Mouse (Mus musculus) adrenal gland, adult 8-10 months (tissue): ENCODE measurements around the gene Tmem63c. TPM values are rescaled to one million over a fixed set of nuclear protein-coding genes. Genes with fewer than 3 reads are reported as not detected.
A peak's percentile ranks its signal among the peaks of the same experiment; 100 is the strongest.

Experiments used
- DNase-seq: peaks from one replicate; pipeline ENCODE4 v3.0.0; 2022
- total RNA-seq, 4 experiments: library from RNA; stranded (reverse); gene quantifications; 2 replicates each; pipeline ENCODE4 v1.2.4; 2022

Gene Tmem63c
- total RNA-seq, 4 experiments from 2014 or later: 2.3 to 4.8 (median 3.1) TPM

DNA sequence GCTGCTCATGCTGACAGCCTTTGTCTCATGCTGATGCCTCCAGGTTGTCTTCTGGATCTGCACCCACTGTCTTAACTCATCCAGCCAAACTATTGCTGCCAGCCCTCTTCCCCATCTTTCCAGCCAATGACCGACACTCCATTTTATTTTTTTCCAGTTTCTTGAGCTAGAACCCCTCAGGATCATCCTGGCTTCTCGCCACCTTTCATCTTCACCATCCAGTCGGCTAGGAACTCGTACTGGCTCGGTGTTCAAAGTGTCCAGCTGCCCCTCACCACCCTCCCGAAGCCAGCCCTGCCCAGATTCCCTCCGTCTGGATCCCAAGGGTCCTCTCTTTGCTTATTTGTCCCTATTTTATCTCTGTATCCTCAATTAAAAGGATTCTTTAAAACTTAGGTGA lies 33.7 kb downstream of the Tmem63c start:
- DNase-seq: no peak

DNA sequence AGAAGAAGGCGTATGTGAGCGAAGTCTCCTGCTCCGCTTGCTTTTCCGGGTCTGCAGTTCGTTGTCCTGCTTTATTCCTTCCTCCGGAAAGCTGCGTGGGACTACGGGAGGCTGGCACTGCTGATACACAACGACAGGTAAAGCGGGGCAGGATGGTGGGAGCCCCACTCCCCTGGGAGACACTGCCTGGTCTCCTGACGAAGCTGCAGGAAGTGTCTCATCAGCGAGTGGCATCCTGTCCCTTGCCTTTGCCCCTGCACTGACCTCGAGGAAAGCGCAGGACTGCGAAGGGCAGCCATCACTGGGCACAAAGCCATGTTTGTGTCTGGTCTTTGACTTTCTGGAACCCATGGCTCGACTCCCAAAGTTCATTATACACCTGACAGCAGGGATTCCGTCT lies 35.9 kb downstream of the Tmem63c start:
- peak; percentile 7 for DNase-seq

DNA sequence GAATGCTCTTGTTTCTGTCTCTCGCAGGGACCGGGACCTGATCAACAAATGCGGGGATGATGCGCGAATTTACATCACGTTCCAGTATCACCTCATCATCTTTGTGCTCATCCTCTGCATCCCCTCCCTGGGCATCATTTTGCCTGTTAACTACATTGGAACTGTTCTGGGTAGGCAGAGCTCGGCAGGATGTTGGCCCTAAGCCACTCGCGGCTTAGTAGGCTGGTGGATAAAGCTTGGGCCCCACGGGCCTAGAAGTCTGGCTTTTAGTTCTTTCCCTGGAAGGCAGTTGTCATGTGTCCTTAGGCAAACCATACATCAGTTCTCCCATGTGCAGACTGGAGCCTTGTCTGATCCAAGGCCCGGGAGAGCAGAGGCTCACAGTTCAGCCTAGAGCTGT lies 44.3 kb downstream of the Tmem63c start:
- no peak for DNase-seq

DNA sequence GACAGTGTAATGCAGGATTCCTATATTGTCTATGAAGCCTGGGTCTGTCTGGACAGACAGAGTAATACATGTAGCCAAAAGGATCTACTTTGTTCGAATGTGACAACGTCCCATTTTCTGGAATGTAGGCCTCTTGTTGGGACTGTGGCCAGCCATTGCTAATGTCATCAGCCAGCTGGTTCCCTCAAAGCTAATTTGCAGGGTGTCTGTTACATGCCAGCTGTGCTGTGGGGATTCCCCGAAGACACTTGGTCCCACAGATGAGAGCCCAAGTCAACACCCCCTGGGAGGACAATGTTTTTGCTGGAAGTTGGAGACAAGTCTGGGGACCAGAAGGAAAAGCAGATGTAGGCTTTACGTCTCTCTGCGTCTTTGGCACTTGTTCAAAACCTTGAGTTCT lies 45.3 kb downstream of the Tmem63c start:
- DNase-seq: no peak

DNA sequence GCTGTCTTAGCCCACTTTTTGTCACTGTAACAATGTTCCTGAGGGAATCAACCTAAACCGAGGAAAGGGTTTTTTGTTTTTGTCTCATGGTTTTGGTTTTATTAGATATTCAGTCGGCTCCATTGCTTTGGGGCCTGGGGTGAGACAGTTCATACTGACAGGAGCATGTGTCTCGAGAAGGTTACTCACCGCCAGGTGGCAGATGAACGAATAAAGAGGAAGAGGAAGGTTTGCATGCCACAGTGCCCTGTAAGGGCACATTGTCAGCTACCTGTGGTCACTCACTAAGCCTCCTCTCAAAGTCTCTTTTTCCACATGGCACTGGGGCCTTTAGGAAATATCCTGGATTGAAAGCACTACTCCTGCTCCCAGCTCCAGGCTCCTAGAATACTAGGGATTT lies 49.4 kb downstream of the Tmem63c start:
- DNase-seq: no peak

DNA sequence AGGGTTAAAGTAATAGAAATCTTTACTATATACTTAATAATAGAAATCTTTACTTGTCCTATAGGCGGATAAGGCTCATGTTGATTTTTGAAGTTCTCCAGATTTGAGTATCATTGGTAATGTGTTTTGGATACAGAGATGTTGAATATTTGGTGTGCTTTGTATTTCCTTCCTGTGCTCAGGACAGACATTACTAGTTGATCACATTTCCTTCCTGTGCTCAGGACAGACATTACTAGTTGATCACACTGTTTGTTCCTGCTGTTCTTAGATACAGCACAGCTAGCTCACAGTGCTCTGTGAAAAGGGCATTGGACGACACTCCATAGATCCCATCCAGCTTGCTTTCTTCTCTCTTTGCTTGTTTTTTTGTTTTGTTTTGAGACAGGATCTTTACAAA lies 55.5 kb downstream of the Tmem63c start:
- DNase-seq: no peak

DNA sequence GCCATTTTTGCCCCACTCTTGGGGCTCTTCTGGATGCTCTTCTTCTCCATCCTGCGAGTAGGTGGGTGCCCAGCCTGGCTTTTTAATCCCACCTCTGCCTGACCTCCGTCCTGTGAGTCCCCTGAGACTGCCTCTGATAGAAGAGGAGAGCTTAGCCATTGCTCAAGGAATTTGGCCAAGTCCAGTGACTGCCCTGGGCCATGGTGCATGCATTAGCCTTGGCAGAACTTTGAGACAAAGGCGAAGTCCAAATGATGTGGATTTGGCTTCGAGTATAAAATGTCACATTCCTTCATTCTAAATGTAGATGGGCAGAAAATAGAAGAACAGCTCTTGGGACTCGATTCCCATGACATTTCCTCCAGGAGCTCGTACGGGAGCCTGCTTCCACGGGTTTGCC lies 61.7 kb downstream of the Tmem63c start:
- no peak for DNase-seq

DNA sequence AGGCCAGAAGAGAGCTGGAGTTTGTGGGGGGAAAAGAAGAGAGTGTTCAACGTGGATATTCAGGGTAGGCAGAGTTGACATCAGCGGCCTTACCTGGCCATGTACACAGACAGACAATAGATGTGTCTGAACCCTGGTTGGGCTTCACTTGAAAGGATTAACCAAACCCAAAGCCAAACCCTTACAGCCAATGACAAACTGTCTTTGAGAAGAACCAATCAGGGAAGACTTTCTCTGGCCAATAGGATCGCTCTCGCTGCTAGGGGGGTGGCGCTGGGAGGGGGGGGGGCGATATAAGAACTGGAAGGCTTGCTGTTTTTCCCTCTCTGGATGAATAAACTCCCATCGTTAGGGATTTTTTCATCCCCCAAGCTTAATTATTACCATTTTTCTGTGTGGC lies 66.1 kb downstream of the Tmem63c start:
- no peak for DNase-seq

DNA sequence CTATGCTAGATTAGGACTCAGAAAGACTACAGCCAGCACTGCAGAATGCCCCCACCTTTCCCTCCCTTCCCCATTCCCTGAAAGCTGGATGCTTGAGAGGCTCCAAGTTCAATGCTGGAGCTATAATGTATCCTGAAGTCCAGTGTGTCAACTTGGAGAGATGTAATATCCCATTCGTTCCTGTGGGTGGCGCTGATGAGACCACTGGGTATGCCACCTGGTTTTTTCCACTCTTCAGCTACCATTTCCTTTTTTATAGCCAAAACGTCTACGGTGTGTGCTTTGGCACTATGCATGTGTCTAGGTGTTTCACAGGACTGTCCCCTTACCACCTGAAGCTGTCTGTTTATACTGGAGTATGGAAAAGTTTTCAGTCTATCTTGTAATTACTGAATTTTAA lies 67.2 kb downstream of the Tmem63c start:
- no peak for DNase-seq

DNA sequence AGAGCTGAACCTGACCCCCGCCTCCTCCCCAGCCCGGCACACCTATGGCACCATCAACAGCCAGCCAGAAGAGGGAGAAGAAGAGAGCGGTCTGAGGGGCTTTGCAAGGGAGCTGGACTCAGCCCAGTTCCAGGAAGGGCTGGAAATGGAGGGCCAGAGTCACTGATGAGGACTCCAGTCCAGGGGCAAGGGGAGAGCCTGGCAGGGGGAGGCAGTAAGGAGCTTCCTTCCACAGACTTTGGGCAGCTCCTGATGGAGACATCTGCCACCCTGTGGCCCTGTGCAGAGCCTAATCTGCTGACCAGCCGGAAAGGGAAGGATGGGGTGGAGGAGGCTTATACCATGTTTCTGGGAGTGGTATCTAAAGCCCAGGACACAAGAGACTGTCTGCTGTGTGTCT lies 68.1 kb downstream of the Tmem63c start:
- no peak for DNase-seq

DNA sequence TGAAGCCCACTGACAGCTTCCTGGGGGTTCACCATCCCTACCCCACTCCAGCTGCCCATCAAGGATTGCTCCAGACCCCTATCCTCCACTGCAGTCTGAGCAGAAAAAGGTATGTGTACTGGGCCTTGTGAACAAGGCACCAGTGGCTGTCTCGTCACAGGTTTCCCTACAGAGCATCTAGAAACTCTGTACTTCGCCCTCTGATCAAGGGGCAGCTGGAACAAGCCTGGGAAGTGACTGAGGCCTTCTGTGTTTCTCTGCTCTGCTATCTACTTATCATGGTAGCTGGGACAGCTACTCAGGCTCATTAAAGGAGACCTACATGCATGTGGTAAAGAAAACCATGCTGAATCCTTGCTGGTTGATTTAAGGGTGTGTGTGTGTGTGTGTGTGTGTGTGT lies 68.6 kb downstream of the Tmem63c start:
- DNase-seq: no peak

DNA sequence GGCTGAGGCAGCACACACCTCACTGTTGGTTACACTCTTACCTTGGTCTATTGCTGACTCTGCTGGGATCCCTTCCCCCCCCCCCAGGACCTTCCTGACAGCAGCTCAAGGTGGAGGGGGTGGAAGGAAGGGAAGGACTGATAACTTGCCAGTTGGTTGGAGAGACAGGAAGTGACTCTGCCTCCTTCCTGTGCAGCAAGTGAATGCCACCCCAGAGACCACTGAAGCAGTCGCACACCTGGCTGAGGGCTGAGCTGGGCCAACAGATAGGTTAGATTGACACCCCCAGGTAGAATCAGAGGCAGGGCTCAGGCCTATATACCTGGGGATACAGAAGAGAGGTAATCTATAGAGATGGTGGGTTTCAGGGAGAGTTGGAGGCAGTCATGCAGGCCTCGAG lies 70.8 kb downstream of the Tmem63c start:
- DNase-seq: no peak

DNA sequence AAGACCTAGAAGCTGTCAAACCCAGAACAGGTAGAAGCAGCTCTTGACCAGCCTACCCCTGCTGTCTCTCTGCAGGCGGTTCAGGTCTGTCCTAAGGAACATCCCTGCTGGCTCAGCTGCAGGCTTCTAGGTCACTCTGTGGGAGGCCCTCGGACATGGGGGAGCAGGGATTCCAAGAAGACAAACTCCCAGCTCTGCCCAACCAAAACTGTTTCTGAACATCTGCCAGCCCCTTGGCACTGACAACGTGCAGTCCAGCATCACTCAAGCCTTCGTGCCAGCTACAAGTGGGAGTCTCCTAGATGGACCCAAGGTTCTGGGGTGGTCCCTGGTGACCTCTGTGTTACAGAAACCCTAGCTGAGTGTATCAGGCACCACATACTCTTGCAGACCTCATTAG lies 72.1 kb downstream of the Tmem63c start:
- DNase-seq: no peak

DNA sequence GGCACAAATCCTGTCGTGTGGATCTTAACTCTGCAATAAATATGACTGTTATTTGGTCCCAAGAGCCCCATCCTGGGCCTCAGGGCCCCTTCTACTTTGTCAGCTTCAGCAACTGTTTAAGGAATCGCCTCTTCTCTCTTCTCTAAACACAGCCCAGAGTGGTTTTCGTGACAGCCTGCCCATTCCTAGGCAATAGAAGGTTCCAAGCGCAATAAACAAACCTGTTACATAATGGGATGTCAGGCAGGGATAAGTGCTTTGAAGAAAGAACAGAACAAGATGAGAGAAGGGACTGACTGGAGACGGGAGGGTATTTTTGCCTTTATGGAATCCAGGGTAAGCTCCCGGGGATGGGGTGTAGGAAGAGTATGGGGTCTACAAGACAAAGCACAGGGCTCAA lies 72.5 kb downstream of the Tmem63c start:
- DNase-seq: no peak

DNA sequence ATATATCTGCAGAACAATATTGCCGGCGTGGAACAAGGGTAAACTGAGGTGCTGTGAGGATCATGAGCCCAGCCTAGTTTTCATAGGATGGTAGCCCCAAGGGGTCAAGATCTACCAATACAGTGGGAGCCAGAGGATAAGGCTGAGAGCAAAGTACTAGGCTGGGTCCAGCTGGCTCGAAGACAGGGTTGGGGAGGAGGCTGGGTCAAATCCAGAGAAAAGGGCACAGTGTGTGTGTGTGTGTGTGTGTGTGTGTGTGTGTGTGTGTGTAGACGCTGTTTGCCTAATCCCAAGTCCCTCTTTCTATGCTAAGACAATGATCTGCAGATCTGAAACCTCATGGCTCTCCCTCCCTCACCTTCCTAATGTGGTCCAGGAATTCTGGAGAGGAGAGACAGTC lies 79.2 kb downstream of the Tmem63c start:
- DNase-seq: no peak

DNA sequence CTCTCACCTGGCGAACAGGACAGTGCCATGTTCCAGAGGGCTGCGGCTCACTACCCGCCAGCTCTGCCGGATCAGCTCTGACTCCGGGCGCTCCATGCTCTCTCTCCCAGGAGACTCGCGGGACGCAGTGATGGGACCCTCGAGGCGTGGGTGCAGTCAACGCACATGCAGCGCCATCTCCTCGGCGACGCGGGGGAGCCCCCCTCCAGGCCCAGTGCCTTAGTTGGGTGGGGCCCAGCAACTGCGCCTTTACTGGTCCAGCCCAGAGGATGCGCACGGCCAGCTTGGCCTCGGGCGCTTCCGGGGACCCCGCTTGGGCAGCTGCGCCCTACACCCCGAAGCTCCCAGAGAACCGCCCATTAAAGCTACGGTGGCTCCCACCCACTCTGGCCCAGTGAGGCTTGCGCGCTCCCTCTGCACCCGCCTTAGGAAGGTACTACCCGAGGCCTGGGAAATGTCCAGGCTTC lies 81.1 kb downstream of the Tmem63c start, which contains the start of gene Ngb:
Ngb (minus strand) TSS at position 375 of the 467 bp plus-strand sequence.
- DNase-seq: no peak

DNA sequence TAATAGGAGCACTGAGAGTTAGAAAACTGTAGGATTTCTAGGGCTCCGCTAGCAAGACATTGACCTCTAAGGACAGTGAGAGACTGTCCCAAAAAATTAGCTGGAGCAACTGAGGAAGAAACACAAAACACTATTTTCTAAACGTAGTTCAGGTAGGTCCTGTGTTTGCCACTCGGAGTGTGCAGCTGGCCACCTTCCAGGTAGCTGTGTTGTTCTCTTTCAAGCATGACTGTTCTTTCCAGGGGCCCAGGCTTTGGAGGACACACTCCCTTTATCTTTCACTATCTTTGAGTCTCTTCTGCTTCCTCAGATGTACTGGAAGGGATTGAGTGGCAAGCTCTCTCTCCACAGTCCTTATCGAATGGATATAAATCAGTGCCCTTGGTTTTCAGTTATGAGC lies 82.3 kb downstream of the Tmem63c start:
- no peak for DNase-seq

DNA sequence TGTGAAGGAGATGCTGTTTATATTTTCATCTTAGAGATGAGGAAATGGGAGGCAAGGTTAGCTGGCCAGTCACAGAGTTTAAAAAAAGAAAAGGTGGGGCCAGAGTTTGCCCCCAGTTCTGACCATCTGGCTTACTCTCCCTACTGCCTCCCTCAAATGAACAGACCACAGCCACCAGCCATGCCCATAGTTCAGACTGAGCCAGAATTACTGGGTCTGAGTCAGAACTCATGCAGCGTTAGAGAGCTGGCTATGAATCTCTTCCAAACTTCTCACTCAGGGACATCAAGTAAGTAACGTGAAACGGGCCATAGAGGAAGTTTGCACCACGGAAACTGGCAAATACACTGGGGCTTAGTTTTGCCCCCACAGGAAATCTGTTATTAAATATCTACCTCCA lies 83.7 kb downstream of the Tmem63c start:
- DNase-seq: no peak

DNA sequence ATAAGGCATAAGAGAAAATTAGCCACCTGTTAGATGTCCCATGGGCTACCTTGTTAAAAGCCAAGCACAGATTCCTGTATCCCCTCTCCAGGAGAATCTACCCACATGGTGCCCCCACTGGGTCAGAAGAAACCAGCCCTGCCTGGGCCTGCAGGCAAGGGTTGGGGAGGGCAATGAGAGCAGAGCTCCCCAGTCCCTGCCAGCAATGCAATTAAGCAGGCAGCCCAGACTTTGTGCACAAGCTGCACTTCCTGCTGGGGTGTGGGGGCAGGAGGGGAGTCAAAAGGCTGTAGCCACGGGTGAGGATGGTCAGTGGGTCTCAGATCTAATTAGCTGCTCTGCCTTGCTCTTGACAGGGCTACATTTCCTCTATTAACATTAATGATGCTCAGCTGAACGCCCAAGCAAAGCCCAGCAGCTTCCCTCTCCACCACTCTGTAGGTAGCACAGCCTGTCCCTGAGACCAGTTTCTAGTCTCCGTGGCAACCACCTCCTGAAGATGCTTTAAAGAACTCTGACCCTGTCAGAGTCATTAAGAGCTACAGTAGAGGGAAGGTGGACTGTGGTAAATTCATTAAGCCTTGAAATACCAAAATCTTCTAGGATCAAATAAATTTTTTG lies 86.3 kb downstream of the Tmem63c start:
- DNase-seq: no peak

DNA sequence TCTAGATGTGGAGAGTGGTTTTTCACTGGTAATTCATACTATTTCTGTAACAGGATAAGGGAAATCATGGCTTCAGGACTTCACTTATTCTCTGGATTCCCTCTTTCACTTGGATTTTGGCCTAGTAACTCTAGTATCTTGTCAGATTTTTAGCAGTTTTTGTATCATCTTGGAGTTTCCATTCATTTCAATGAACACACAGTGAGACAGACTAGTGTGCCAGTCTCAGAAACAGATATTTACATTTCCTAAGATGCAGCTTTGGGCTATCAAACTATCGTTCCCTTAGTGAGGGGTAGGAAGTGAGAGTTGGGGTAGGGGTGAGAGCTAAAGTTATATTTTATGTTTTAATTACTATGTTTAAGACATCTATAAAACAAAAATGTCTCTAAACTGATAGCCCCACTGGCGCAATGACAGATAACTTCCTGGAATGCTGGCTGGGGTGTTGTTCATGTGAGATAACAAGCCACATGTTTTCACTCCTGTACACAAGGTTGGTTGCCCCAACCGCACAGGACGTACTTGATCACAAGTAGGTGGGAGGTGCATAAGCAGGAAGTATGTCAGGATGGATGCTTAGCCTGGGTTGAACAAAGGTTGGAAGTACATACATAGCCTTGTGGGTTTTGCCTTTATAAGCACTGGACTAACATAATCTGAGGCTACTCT lies 100.9 kb downstream of the Tmem63c start:
- no peak for DNase-seq

DNA sequence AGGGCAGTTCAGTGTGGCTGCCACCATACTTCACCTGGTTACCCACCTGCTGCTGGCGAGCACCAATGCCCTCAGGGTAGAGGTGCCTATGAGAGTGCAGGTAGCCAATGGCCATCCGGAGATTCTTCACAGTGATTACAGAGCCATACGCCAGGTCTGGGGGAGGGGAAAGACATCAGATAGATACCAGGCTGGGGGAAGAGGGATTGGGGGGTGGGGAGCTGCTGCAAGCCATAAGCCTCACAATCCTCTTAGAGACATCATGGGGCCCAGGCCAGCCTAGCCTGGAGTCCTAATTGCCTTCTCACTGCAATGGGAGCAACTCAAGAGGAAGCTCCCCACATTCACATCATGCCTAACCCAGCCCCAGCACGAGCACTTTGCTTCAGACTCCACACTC lies 106.1 kb downstream of the Tmem63c start:
- DNase-seq: no peak

DNA sequence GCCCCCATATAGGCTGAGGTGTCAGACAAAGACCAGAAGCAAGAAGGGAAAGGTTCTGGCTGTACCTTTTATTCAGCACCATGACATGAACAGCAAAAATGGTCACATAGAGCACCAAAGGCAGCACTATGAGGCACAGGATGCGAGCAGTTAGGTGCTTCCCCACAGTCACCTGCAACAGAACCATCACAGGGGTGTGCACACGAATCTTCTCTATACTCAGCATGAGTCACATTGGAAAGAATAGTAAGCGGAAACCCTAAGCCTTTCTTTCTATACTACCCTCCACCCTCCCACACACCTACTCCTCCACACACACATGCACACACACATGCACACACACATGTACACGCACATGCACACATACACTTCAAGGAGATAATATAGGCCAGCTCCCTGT lies 109.1 kb downstream of the Tmem63c start:
- DNase-seq: no peak

DNA sequence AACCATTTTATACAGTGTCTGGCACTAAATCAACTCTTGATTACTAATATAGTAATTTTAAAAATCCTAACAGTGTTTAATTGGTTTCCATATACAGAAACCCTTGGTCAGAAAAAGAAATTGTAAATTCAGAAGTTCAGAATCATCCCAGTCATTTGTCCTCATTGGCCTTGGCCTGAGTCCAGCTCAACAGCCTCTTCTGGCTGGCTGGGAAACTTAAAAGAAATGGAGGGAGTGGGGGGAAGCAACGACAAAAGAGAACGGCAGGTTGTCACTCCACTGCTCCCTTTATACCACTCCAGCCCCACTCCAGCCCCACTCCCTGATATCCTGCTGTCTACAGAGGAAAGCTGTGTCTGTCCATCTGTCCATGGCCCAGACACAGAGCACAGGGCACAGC lies 110.0 kb downstream of the Tmem63c start:
- DNase-seq: no peak

DNA sequence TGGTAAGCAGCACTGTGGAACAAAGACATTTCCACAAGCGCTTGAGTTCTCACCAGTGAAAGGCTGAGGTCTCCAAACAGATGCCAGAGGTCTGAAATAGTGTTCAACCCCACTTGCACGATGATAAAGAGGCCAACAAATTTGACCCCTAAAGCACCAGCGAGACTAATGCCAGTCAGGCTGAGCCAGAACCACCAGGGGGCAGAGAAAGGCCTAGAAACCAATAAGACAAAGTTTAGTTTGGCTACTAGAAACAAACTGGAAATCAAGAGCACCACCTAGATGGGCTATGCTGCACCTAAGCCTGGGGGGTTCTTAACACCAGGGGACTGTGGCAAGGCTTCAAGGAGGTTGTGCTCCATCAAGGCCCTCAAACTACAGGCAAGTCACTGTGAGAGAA lies 110.5 kb downstream of the Tmem63c start:
- no peak for DNase-seq

DNA sequence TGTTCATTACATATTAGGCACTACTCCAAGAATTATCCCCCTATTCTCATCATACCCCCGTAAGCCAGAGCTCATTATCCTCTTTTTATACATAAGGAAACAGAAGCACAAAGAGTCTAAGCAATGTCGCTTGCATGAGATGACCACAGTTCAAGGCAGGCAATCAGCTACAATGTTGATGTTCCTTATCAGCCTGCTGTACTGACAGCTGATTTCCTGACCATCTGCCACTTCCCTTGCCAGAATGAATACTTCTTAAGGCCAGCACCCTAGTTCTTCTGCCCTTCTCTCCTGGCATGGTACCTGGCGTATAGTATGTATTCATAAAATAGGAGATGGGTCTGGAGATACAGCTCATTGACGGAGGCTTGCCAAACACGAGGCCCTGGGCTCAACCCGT lies 111.1 kb downstream of the Tmem63c start:
- no peak for DNase-seq
